Mouse (Mus musculus): ENCODE measurements around the gene Apbb1. TPM values are rescaled to one million over a fixed set of nuclear protein-coding genes. Genes with fewer than 3 reads are reported as not detected.

The Apbb1 gene
- total RNA-seq, 2 experiments from 2014 or later = not detected

DNA sequence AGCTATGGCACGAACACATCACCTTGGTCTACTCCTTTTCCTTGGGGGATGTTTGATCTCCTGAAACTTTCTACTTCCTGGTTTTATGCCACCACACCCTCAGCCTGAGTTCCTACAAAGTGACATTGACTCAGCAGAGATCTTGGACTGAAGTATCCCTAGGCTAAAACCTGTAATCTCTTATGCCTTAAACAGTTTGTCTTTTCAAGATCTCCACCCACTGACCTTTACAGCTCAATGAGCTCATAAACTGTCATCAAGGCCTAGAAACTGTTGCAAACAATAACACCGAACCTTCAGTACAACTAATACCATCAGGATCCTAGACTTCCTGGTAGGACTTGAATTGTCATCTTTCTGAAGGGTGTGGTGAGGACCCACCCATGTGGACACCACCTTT, 57.2 kb downstream of the Apbb1 start:
- ATAC-seq (replicated peaks; ENCODE audit: poor library complexity) = no peak

DNA sequence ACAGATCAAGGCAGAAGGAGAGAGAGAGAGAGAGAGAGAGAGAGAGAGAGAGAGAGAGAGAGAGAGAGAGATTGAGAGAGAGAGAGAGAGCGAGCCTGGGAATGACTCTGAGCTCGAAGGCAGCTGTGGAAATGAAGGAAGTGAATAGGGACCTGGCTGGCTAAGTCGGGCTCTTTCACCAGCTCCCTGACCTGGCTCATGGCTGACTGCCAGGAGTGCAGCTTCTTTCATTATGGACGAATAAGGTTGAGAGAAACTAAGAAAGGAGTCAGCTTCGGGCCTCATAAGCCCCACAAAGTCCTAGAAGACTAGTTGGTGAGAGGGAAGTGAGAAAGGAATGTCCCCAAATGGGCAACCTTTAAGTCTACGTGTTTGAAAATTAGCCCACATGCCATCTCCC, 61.3 kb downstream of the Apbb1 start:
- no peak for ATAC-seq (replicated peaks; ENCODE audit: poor library complexity)

- ATAC-seq (replicated peaks; ENCODE audit: poor library complexity) = no peak
Measured at GRCm38 (mm10) chr7:105519771-105520170, 61.7 kb downstream of the Apbb1 start.

- no peak for ATAC-seq (replicated peaks; ENCODE audit: poor library complexity)
Measured at GRCm38 (mm10) chr7:105519336-105519735, 62.1 kb downstream of the Apbb1 start.

- ATAC-seq (replicated peaks; ENCODE audit: poor library complexity) = no peak
Measured at GRCm38 (mm10) chr7:105516669-105517360, 64.6 kb downstream of the Apbb1 start.

GRCm38 (mm10) chr7:105515178-105515577, 66.3 kb downstream of the Apbb1 start:
- peak; percentile 96 for ATAC-seq (replicated peaks; ENCODE audit: poor library complexity)

DNA sequence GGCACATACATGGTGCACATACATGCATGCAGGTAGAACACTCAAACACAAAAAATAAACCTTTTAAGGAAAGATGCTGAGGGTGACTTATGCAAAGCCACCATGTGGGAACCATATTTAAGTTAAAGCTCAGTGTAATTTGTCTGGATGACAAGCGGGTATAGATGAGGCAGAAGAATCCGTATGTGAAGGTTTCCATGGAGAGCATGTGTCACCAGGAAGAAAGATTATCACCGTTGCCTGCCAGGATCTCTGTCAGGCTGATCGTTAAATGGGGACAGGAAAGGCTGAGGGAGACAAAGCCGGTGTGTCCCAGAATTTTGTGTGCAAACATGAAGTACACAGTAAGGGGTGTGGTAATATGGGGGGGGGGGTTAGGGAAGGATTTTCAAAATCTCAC, 66.9 kb downstream of the Apbb1 start:
- ATAC-seq (replicated peaks; ENCODE audit: poor library complexity) = no peak

GRCm38 (mm10) chr7:105513845-105514291, 67.6 kb downstream of the Apbb1 start:
- ATAC-seq (replicated peaks; ENCODE audit: poor library complexity) = no peak

DNA sequence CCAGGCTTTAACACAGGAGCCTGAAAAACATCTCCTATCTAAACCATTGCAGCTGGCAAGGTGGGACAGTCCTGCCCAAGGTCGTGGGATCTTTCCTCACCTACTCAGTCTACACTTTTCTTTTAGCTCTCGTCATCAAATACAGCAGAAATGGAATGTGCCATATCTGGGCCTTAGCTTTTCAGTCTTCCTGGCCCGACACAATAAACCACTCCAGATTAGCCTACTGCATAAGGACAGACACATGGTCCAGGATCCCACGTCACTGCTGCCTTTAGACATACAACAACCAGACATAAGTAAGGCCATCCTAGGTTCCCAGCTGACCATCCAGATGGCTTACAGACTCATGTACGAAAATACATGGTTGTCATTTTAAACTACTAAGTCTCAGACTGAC, 71.3 kb downstream of the Apbb1 start:
- ATAC-seq (replicated peaks; ENCODE audit: poor library complexity) = no peak

Other genes starting within 250 kb of the Apbb1 start
- not detected in 2 replicates for gene Olfr690, start 247.5 kb downstream of the Apbb1 start, total RNA-seq (2015)
- gene Olfr690, start 247.5 kb downstream of the Apbb1 start, total RNA-seq (2017) = not detected in 2 replicates
- gene Olfr691, start 239.4 kb downstream of the Apbb1 start, total RNA-seq (2015) = not detected in 2 replicates
- gene Olfr691, start 239.4 kb downstream of the Apbb1 start, total RNA-seq (2017) = not detected in 2 replicates
- not detected in 2 replicates for gene Olfr692, start 213.4 kb downstream of the Apbb1 start, total RNA-seq (2015)
- not detected in 2 replicates for gene Olfr692, start 213.4 kb downstream of the Apbb1 start, total RNA-seq (2017)
- gene Gm5901, start 206.6 kb downstream of the Apbb1 start, total RNA-seq (2015) = not detected in 2 replicates
- not detected in 2 replicates for gene Gm5901, start 206.6 kb downstream of the Apbb1 start, total RNA-seq (2017)
- 32.4 and 33.3 TPM in 2 replicates for gene Fam160a2, start 181.6 kb downstream of the Apbb1 start, total RNA-seq (2015)
- 8.7 and 19.8 TPM in 2 replicates for gene Fam160a2, start 181.6 kb downstream of the Apbb1 start, total RNA-seq (2017)
- gene Cnga4, start 177.1 kb downstream of the Apbb1 start, total RNA-seq (2015) = 0.07 TPM in 1 of 2 replicates, not detected in the other
- not detected in 2 replicates for gene Cnga4, start 177.1 kb downstream of the Apbb1 start, total RNA-seq (2017)
- gene Cckbr, start 155.9 kb downstream of the Apbb1 start, total RNA-seq (2015) = not detected in 2 replicates
- gene Cckbr, start 155.9 kb downstream of the Apbb1 start, total RNA-seq (2017) = not detected in 2 replicates
- gene Cavin3, start 99.4 kb downstream of the Apbb1 start, total RNA-seq (2015) = 0.22 and 0.27 TPM in 2 replicates
- gene Cavin3, start 99.4 kb downstream of the Apbb1 start, total RNA-seq (2017) = 0.41 and 0.42 TPM in 2 replicates
- 16.2 and 21.0 TPM in 2 replicates for gene Smpd1, start 27.3 kb downstream of the Apbb1 start, total RNA-seq (2015)
- 9.5 and 16.2 TPM in 2 replicates for gene Smpd1, start 27.3 kb downstream of the Apbb1 start, total RNA-seq (2017)
- gene Hpx, start 18.5 kb upstream of the Apbb1 start, total RNA-seq (2015) = not detected in 2 replicates
- gene Hpx, start 18.5 kb upstream of the Apbb1 start, total RNA-seq (2017) = not detected in 2 replicates
- 2.8 and 3.3 TPM in 2 replicates for gene Trim3, start 51.9 kb upstream of the Apbb1 start, total RNA-seq (2015)
- gene Trim3, start 51.9 kb upstream of the Apbb1 start, total RNA-seq (2017) = 1.8 and 3.2 TPM in 2 replicates
- 64.6 and 65.0 TPM in 2 replicates for gene Timm10b, start 58.4 kb upstream of the Apbb1 start, total RNA-seq (2015)
- 64.7 and 82.0 TPM in 2 replicates for gene Timm10b, start 58.4 kb upstream of the Apbb1 start, total RNA-seq (2017)
- 16.0 and 18.5 TPM in 2 replicates for gene Arfip2, start 58.8 kb upstream of the Apbb1 start, total RNA-seq (2015)
- 57.5 and 59.8 TPM in 2 replicates for gene Arfip2, start 58.8 kb upstream of the Apbb1 start, total RNA-seq (2017)
- 1.5 and 2.0 TPM in 2 replicates for gene Gm45799, start 58.9 kb upstream of the Apbb1 start, total RNA-seq (2015)
- gene Gm45799, start 58.9 kb upstream of the Apbb1 start, total RNA-seq (2017) = 1.5 and 4.1 TPM in 2 replicates
- 1.0 and 1.6 TPM in 2 replicates for gene Dnhd1, start 69.2 kb upstream of the Apbb1 start, total RNA-seq (2015)
- gene Dnhd1, start 69.2 kb upstream of the Apbb1 start, total RNA-seq (2017) = 0.17 and 0.27 TPM in 2 replicates
- gene Ilk, start 154.9 kb upstream of the Apbb1 start, total RNA-seq (2015) = 149 and 157 TPM in 2 replicates
- gene Ilk, start 154.9 kb upstream of the Apbb1 start, total RNA-seq (2017) = 105 and 110 TPM in 2 replicates
- 26.4 and 30.4 TPM in 2 replicates for gene Rrp8, start 155.7 kb upstream of the Apbb1 start, total RNA-seq (2015)
- 39.8 and 48.9 TPM in 2 replicates for gene Rrp8, start 155.7 kb upstream of the Apbb1 start, total RNA-seq (2017)
- 301 and 304 TPM in 2 replicates for gene Taf10, start 162.7 kb upstream of the Apbb1 start, total RNA-seq (2015)
- gene Taf10, start 162.7 kb upstream of the Apbb1 start, total RNA-seq (2017) = 136 and 141 TPM in 2 replicates
- 64.8 and 73.5 TPM in 2 replicates for gene Tpp1, start 170.6 kb upstream of the Apbb1 start, total RNA-seq (2015)
- gene Tpp1, start 170.6 kb upstream of the Apbb1 start, total RNA-seq (2017) = 14.3 and 22.2 TPM in 2 replicates
- 0.07 TPM in 1 of 2 replicates, not detected in the other for gene Dchs1, start 206.0 kb upstream of the Apbb1 start, total RNA-seq (2015)
- gene Dchs1, start 206.0 kb upstream of the Apbb1 start, total RNA-seq (2017) = not detected in 2 replicates
- gene Mrpl17, start 229.4 kb upstream of the Apbb1 start, total RNA-seq (2015) = 124 and 152 TPM in 2 replicates
- gene Mrpl17, start 229.4 kb upstream of the Apbb1 start, total RNA-seq (2017) = 69.0 and 86.6 TPM in 2 replicates